Mouse (Mus musculus): ENCODE results near the gene Nenf.

Gene Nenf

GRCm38 (mm10) chr1:191282319-191282718, 35.7 kb downstream of the Nenf start:
- no peak for DNase-seq (ENCODE audit: low spot score)

- no peak for DNase-seq (ENCODE audit: low spot score)
Measured at GRCm38 (mm10) chr1:191281171-191281570, 36.8 kb downstream of the Nenf start.

- no peak for DNase-seq (ENCODE audit: low spot score)
Measured at GRCm38 (mm10) chr1:191278324-191278723, 39.7 kb downstream of the Nenf start.

- no peak for DNase-seq (ENCODE audit: low spot score)
Measured at GRCm38 (mm10) chr1:191277549-191278059, 40.4 kb downstream of the Nenf start.

GRCm38 (mm10) chr1:191276181-191276580, 41.8 kb downstream of the Nenf start:
- DNase-seq (ENCODE audit: low spot score), result no peak

GRCm38 (mm10) chr1:191275527-191275926, 42.5 kb downstream of the Nenf start:
- peak; percentile 57 for DNase-seq (ENCODE audit: low spot score)

GRCm38 (mm10) chr1:191272660-191273059, 45.3 kb downstream of the Nenf start:
- no peak for DNase-seq (ENCODE audit: low spot score)

GRCm38 (mm10) chr1:191269648-191269952, 48.4 kb downstream of the Nenf start:
- DNase-seq (ENCODE audit: low spot score), result no peak

- no peak for DNase-seq (ENCODE audit: low spot score)
Measured at GRCm38 (mm10) chr1:191268797-191269647, 49.0 kb downstream of the Nenf start.

- no peak for DNase-seq (ENCODE audit: low spot score)
Measured at GRCm38 (mm10) chr1:191267856-191268255, 50.1 kb downstream of the Nenf start.

GRCm38 (mm10) chr1:191267162-191267561, 50.8 kb downstream of the Nenf start:
- no peak for DNase-seq (ENCODE audit: low spot score)

- DNase-seq (ENCODE audit: low spot score), result no peak
Measured at GRCm38 (mm10) chr1:191263471-191263870, 54.5 kb downstream of the Nenf start.

GRCm38 (mm10) chr1:191261861-191262260, 56.1 kb downstream of the Nenf start:
- no peak for DNase-seq (ENCODE audit: low spot score)

- no peak for DNase-seq (ENCODE audit: low spot score)
Measured at GRCm38 (mm10) chr1:191259661-191260060, 58.3 kb downstream of the Nenf start.

GRCm38 (mm10) chr1:191259121-191259520, 58.9 kb downstream of the Nenf start:
- DNase-seq (ENCODE audit: low spot score), result no peak

- DNase-seq (ENCODE audit: low spot score), result no peak
Measured at GRCm38 (mm10) chr1:191258521-191258920, 59.5 kb downstream of the Nenf start.

GRCm38 (mm10) chr1:191257981-191258380, 60.0 kb downstream of the Nenf start:
- no peak for DNase-seq (ENCODE audit: low spot score)

- DNase-seq (ENCODE audit: low spot score), result no peak
Measured at GRCm38 (mm10) chr1:191257351-191257771, 60.6 kb downstream of the Nenf start.
